Mouse (Mus musculus) embryonic fibroblast, embryonic 13.5 days (primary cell): Measurements from ENCODE around the gene Hacd2. TPM values are rescaled to one million over a fixed set of nuclear protein-coding genes. Genes with fewer than 3 reads are reported as not detected.

Experiments used
- H3K27ac ChIP-seq: 2 replicates; pipeline ENCODE4 v1.5.1; 2012; ENCODE audit warnings: low read length, control low read depth, inconsistent platforms; ENCODE audit not compliant: insufficient read depth
- H3K4me1 ChIP-seq: 2 replicates; pipeline ENCODE4 v1.6.1; 2011; ENCODE audit warnings: low read length; ENCODE audit not compliant: control insufficient read depth, insufficient read depth
- H3K4me3 ChIP-seq: 2 replicates; pipeline ENCODE4 v1.5.1; 2011; ENCODE audit warnings: mild to moderate bottlenecking, control low read depth, low read length; ENCODE audit not compliant: insufficient read depth
- CTCF ChIP-seq: IDR thresholded peaks from 2 replicates; pipeline ENCODE4 v1.5.1; 2011; ENCODE audit warnings: mild to moderate bottlenecking, control low read depth, low read length, moderate library complexity, borderline replicate concordance; ENCODE audit not compliant: insufficient read depth
- POLR2A ChIP-seq: IDR thresholded peaks from 2 replicates; pipeline ENCODE4 v1.6.1; 2011; ENCODE audit warnings: low read depth, mild to moderate bottlenecking, control low read depth, low read length, moderate library complexity
- polyA plus RNA-seq: library from polyadenylated mRNA; stranded (reverse); fragments of >200 nt; gene quantifications from 2 replicates; pipeline ENCODE4 v1.2.4, GENCODE M21; 2011; ENCODE audit warnings: low read depth; ENCODE audit not compliant: missing spikeins, insufficient read length

The Hacd2 gene
- polyA plus RNA-seq, 1 experiment = 47.2 TPM

DNA sequence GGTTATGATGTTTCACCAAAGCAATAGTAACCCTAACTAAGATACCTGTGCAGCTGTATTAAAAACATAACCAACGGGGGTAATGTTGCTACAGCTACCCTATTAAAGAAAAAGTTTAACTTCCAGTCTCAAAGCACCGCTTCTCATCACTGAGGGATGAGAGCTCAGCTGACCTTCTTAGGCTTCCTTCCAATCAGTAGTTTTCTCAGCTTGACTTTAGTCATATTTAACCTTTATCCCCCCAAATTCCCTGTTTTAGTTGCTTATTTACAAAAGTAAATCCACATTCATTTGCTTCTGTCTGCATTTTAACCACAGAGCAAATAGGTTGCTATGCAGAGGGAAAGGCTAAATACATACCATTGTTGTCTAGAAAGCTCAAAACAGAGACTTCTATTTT, 17.5 kb upstream of the Hacd2 start:
- H3K27ac ChIP-seq = no peak overlapping the region
- TF ChIP-seq CTCF (no peak), POLR2A (no peak)
- no peaks in the 10 kb centered on the region for H3K4me1 ChIP-seq
- no peak overlapping the region for H3K4me3 ChIP-seq

DNA sequence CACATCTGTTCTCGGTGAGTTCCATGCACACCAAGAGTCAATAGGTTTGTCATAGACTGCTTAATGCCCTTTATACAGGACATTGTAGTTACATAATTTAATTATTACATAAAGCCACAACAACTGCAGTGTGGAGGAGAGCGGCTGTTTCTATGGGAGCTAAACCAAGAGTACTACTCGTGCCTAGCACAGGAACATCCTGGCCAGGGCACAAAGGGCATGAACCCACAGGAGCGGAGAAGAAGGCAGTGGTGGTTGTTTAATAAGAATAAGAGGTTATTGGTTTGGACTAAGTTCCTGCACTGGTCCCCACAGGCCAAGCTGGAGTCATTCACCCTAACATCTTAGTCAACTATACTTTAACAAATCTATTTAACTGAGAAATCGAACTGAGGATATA, 16.0 kb upstream of the Hacd2 start:
- Histone ChIP-seq H3K4me1 (no peaks in the 10 kb centered on the region), H3K4me3 (no peak overlapping the region), H3K27ac (no peak overlapping the region)
- TF ChIP-seq CTCF = no peak
- no peak for TF ChIP-seq POLR2A

DNA sequence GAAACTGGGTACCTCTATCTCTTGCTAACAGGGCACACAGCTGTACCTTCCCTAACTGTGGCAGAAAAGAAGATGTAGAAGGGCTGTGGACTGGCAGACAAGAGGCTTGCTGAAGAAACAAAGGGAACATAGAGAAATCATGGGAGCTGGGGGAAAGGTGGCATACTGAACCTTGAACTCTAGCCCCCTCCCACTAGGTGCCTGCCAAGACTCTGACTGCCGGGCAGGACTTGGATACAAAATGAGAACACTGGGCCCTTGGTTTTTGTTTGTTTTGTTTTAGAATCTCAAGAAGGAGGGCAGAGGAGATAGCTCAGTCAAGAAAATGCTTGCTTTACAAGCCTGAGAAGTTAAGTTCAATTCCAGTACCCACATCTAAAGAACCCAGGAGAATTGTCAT, 14.9 kb upstream of the Hacd2 start:
- Histone ChIP-seq H3K4me1 (no peaks in the 10 kb centered on the region), H3K4me3 (no peak overlapping the region)
- TF ChIP-seq POLR2A = no peak
- no peak for TF ChIP-seq CTCF

DNA sequence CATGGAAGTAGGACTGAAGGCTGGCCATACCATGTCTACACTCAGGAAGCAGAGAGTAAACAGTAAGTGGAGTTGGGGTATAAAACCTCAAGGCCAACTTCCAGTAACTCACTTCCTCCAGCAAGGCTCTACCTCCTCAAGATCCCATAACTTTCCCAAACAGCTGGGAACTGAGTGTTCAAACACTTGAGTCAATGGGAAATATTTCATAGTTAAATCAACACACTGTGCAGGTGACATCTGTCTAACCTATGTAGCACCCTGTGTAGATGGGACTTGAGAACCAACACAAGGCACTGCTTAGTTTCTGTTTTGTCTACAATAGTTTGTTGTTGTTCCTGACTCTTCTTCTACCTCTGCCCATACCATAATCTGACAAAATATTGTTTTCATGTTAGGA, 13.8 kb upstream of the Hacd2 start:
- TF ChIP-seq POLR2A (no peak), CTCF (no peak)
- H3K4me3 ChIP-seq = no peak overlapping the region
- H3K4me1 ChIP-seq = no peaks in the 10 kb centered on the region
- H3K27ac ChIP-seq = no peak overlapping the region

More for the DNA sequence above, 14.9 kb upstream of the Hacd2 start:
- no peak overlapping the region for H3K27ac ChIP-seq

DNA sequence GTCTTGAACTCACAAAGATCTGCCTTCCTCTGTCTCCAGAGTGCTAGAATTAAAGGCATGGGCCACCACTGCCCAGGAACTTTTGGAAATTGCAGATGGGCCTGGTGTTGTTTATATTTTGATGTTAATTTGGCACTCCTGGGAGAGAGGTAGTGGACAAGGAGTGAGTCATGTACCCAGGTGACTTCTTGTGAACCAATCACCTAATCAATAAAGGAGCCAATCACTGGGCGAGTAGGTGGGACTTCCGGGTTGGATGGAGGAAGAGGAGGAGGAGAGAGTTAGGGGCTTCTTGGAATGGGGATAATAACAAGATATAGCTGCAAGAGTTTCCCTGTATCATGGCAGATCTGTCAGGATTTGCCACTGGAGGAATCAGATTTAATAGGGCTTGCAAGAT, 8.7 kb upstream of the Hacd2 start:
- TF ChIP-seq POLR2A (no peak), CTCF (no peak)
- no peak overlapping the region for H3K4me3 ChIP-seq
- no peaks in the 10 kb centered on the region for H3K4me1 ChIP-seq
- no peak overlapping the region for H3K27ac ChIP-seq

DNA sequence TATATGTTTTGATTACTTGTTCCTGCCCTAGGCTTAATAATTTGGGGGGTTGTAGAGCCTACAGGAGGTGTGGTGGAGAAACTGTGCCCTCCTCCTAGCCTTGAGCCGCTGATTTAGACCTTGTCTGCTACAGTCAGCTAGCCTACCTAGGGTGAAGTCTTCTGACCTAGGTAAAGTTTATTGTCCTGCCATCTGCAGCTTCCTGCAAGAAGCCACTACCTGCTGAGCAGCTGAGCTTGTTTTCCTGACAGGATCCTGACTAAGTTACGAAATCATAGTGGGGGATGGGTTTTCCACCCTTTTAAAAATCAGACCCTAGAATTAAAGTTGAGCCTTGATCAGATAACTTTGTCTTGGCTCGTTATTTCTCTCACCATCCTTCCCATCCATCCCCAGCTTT, 5.7 kb upstream of the Hacd2 start:
- Histone ChIP-seq H3K27ac (no peak overlapping the region), H3K4me1 (no peaks in the 10 kb centered on the region), H3K4me3 (no peak overlapping the region)
- no peak for TF ChIP-seq CTCF
- TF ChIP-seq POLR2A = no peak

DNA sequence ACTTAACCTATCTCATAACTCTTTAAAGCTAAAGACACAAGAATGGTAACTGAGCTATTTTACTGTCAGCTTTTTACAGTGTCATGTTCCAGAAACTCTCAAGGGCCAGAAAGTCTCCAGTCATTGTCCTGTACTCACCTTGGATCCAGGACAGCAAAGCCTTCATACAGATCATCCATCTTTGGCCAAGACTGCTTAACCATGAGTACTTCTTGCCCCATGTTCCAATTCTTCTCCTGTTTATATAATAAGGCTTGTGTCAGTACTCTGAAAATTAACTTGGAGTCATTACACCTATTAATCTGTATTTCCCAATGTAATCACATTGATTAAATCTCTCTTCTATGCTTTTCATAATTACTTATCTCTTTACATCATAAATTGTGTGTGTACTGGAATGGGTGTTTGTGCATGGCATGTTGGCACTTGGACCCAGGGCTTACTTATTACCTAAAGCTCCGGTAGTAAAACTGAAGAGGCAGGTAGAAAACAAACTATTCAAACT, 3.7 kb upstream of the Hacd2 start:
- TF ChIP-seq POLR2A = no peak
- TF ChIP-seq CTCF = no peak
- no peak overlapping the region for H3K4me3 ChIP-seq
- no peaks in the 10 kb centered on the region for H3K4me1 ChIP-seq
- H3K27ac ChIP-seq = no peak overlapping the region

DNA sequence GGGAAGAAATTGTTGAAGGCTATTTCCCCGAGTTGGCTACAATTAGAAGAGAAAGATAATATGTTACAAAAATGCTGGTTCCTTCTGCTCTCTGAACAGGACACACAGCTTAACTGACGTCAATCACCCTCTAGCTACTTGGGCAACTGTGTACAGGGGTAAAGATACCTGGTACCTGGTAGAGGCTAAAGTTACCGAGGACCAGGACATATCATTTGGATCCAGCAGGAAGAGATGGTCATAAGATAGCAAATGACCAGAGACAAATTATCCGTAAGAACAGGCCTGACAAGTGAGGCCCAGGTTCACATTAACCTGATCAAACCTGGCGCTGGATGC, 356 bp upstream of the Hacd2 start:
- no peak for TF ChIP-seq POLR2A
- no peak for TF ChIP-seq CTCF
- Histone ChIP-seq H3K4me1 (no peaks in the 10 kb centered on the region), H3K4me3 (0 out of 2 replicates have a peak overlapping the region, but pooled peaks have one; percentile 1), H3K27ac (no peak overlapping the region)

DNA sequence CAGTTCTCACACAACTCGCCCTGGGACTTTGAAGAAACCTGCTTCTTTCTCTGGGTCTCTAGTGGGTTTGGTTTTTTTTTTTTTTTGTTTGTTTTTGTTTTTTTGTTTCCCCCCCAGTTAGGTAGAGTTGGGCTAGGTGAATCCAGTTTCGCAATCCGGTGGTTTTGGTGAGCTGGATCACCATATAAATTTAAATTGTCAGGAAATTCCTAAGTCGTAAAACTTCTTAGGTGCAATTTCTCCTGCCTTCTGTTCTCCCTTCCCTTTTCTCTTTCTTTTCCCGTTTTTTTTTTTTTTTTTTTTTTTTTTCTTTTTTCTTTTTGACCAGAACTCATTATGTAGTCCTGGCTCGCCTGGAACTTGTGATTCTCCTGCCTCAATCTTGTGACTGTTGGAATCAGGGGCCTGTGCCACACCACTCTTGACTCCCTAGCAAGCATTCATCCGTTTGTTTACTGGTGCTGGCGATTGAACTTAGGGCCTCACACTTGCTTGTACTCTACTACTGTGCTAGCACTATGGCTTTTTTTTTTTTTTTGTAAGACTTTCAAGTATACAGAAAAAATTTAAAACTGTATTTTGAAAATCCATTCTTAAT, 1.0 kb downstream of the Hacd2 start:
- no peak overlapping the region for H3K27ac ChIP-seq
- no peaks in the 10 kb centered on the region for H3K4me1 ChIP-seq
- TF ChIP-seq CTCF = no peak
- no peak for TF ChIP-seq POLR2A
- H3K4me3 ChIP-seq = peak overlapping the region; percentile 99

DNA sequence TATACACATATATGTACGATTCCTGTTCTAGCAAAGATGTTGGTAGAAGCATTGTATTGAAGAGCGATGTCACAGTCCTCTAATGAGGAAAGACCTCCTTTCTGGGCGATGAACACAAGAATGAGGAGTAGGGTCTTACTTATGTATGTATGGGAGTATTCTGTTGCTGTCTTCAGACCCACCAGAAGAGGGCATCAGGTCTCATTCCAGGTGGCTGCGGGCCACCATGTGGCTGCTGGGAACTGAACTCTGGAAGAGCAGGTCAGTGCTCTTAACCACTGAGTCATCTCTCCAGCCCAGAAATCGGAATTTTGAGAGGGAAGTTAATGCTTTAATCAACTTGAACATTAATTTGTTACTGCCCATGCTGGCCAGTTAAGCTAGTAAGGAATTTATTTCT, 2.1 kb downstream of the Hacd2 start:
- H3K27ac ChIP-seq = no peak overlapping the region
- no peak overlapping the region for H3K4me3 ChIP-seq
- no peaks in the 10 kb centered on the region for H3K4me1 ChIP-seq
- no peak for TF ChIP-seq POLR2A
- 0 out of 2 replicates have a peak, but pooled peaks have one; percentile 24 for TF ChIP-seq CTCF
